In genomic region chr16:11034193-11034803, GRCm38 (mm10) we compare ENCODE assay signal across 8 mouse cellular contexts. TPM values are rescaled to one million over a fixed set of nuclear protein-coding genes. Genes with fewer than 3 reads are reported as not detected.
DNase-seq lines count a peak whose midpoint lies in the region; ATAC-seq and TF ChIP-seq lines count a peak whose summit lies in the region.

No protein-coding gene starts in this region.

- no peaks in the 10 kb centered on the region for H3K27me3 ChIP-seq in heart, embryonic 12.5 days (replicated peaks)
- peaks cover 4% of the 10 kb centered on the region; the same call in 1 of the 2 replicates for H3K27me3 ChIP-seq in liver, postnatal 0 days (ENCODE audit: insufficient read depth, low read length)

- H3K27ac ChIP-seq in embryonic fibroblast, embryonic 13.5 days (ENCODE audit: insufficient read depth, low read length) = no peak overlapping the region
- no peak overlapping the region for H3K27ac ChIP-seq in heart, embryonic 12.5 days (ENCODE audit: poor library complexity, severe bottlenecking)
- no peak overlapping the region for H3K27ac ChIP-seq in liver, postnatal 0 days (ENCODE audit: low read depth)

- peak; percentile 91 for TF ChIP-seq CTCF in embryonic fibroblast, embryonic 13.5 days (IDR thresholded peaks at IDR 0.05; ENCODE audit: borderline replicate concordance, insufficient read depth, low read length)
- peak; percentile 99 for TF ChIP-seq CTCF in liver, postnatal 0 days (IDR thresholded peaks at IDR 0.05; ENCODE audit: low read depth)

- WGBS in heart, embryonic 12.5 days = 4% methylated on average over 4 of the region's 4 CpGs
- 4% methylated on average over 4 of the region's 4 CpGs for WGBS in liver, postnatal 0 days (ENCODE audit: insufficient replicate concordance)

- no peaks in the 10 kb centered on the region for H3K36me3 ChIP-seq in heart, embryonic 12.5 days
- H3K36me3 ChIP-seq in liver, postnatal 0 days (replicated peaks; ENCODE audit: insufficient read depth, low read length) = no peaks in the 10 kb centered on the region

- H3K4me3 ChIP-seq in embryonic fibroblast, embryonic 13.5 days (ENCODE audit: insufficient read depth, low read length) = no peak overlapping the region
- H3K4me3 ChIP-seq in heart, embryonic 12.5 days = no peak overlapping the region
- no peak overlapping the region for H3K4me3 ChIP-seq in liver, postnatal 0 days (ENCODE audit: low read depth, low read length)

- no peak for TF ChIP-seq EP300 in liver, postnatal 0 days (IDR thresholded peaks at IDR 0.05; ENCODE audit: low read depth)

- H3K4me1 ChIP-seq in embryonic fibroblast, embryonic 13.5 days (ENCODE audit: control insufficient read depth, insufficient read depth, low read length) = no peaks in the 10 kb centered on the region
- peaks cover 4% of the 10 kb centered on the region; the same call in 1 of the 2 replicates for H3K4me1 ChIP-seq in heart, embryonic 12.5 days (replicated peaks)
- H3K4me1 ChIP-seq in liver, postnatal 0 days (ENCODE audit: insufficient read depth) = 0 out of 2 replicates have a peak, but pooled peaks cover 2% of the 10 kb centered on the region

- H3K4me2 ChIP-seq in heart, embryonic 12.5 days = no peak overlapping the region
- no peak overlapping the region for H3K4me2 ChIP-seq in liver, postnatal 0 days (ENCODE audit: low read depth, low read length)

- DNase-seq in adrenal gland, postnatal 4 days (ENCODE audit: low spot score in 2 of 2) = peak; percentile 64 to 77
- peak; percentile 94 for DNase-seq in kidney, postnatal 4 days
- DNase-seq in liver, postnatal 0 days = peak; percentile 87
- peak; percentile 55 for DNase-seq in ovary, postnatal 10 days (ENCODE audit: low spot score)
- peak; percentile 87 for DNase-seq in thymus, postnatal 0 days (ENCODE audit: low spot score)

- H3K9ac ChIP-seq in heart, embryonic 12.5 days = no peak overlapping the region
- H3K9ac ChIP-seq in liver, postnatal 0 days (replicated peaks) = no peak overlapping the region

- H3K9me3 ChIP-seq in heart, embryonic 12.5 days (replicated peaks) = no peaks in the 10 kb centered on the region
- H3K9me3 ChIP-seq in liver, postnatal 0 days (ENCODE audit: low read length) = no peaks in the 10 kb centered on the region

- ATAC-seq in CD4-positive, CD25-positive, alpha-beta regulatory T cell, adult 4 months = peak; percentile 98
- peak; percentile 52; the same call in 1 of the 2 replicates for ATAC-seq in heart, embryonic 12.5 days (ENCODE audit: insufficient number of reproducible peaks, low FRiP score)
- ATAC-seq in liver, postnatal 0 days = peak; percentile 82

- TF ChIP-seq POLR2A in embryonic fibroblast, embryonic 13.5 days (IDR thresholded peaks at IDR 0.05; ENCODE audit: low read depth, low read length) = no peak

RNA-seq across cellular contexts. Expression of gene Snn, which starts 26.4 kb away (rescaled TPM):
- polyA plus RNA-seq in CD4-positive, CD25-positive, alpha-beta regulatory T cell, adult 4 months (2017; shearing (Covaris generic)) = 1 to 10 TPM; 1.3 to 3.5 TPM
- total RNA-seq in adrenal gland, postnatal 4 days (2021) = 10 to 100 TPM; 30.7 to 31.1 TPM
- 25.5 and 28.0 TPM in 2 replicates for polyA plus RNA-seq in embryonic fibroblast, embryonic 13.5 days (2011; ENCODE audit: insufficient read length, low read depth, missing spikeins)
- polyA plus RNA-seq in heart, embryonic 12.5 days (2016; fragmentation: Nextera tagmentation; extraction: Ambion mirVana) = 38.7 and 39.4 TPM in 2 replicates
- polyA plus RNA-seq in liver, postnatal 0 days (2015; fragmentation: Nextera tagmentation; extraction: Ambion mirVana) = 4.8 and 5.0 TPM in 2 replicates
- 46.4 and 51.8 TPM in 2 replicates for polyA plus RNA-seq in thymus, postnatal 0 days (2015; fragmentation: Nextera tagmentation; extraction: Ambion mirVana)

RNA-seq across cellular contexts. Expression of gene Litaf, which starts 31.7 kb away (rescaled TPM):
- 10 to 100 TPM; 47.2 to 61.2 TPM for polyA plus RNA-seq in CD4-positive, CD25-positive, alpha-beta regulatory T cell, adult 4 months (2017; shearing (Covaris generic))
- 10 to 100 TPM; 62.0 to 67.0 TPM for total RNA-seq in adrenal gland, postnatal 4 days (2021)
- 88.1 and 97.9 TPM in 2 replicates for polyA plus RNA-seq in embryonic fibroblast, embryonic 13.5 days (2011; ENCODE audit: insufficient read length, low read depth, missing spikeins)
- polyA plus RNA-seq in heart, embryonic 12.5 days (2016; fragmentation: Nextera tagmentation; extraction: Ambion mirVana) = 63.6 and 64.5 TPM in 2 replicates
- polyA plus RNA-seq in liver, postnatal 0 days (2015; fragmentation: Nextera tagmentation; extraction: Ambion mirVana) = 77.3 and 79.2 TPM in 2 replicates
- polyA plus RNA-seq in thymus, postnatal 0 days (2015; fragmentation: Nextera tagmentation; extraction: Ambion mirVana) = 36.7 and 38.5 TPM in 2 replicates
